Mouse (Mus musculus) heart, postnatal 0 days (tissue): ENCODE measurements around the gene Tnrc6a. TPM values are rescaled to one million over a fixed set of nuclear protein-coding genes. Genes with fewer than 3 reads are reported as not detected.

Experiments used
- ATAC-seq: fragments of 200-750 bp; cut with Nextera tagmentation; 2 replicates; pipeline ENCODE4 v1.8.0; 2017; ENCODE audit warnings: low read depth, moderate number of reproducible peaks, moderate library complexity; ENCODE audit not compliant: insufficient read depth
- DNase-seq: peaks from one replicate; pipeline ENCODE4 v3.0.0-alpha.2; 2016; ENCODE audit warnings: low spot score
- H3K27ac ChIP-seq: fragments of 300-500 bp; sonication (generic); 2 replicates; pipeline ENCODE4 v1.5.1; 2014; ENCODE audit warnings: low read depth, mild to moderate bottlenecking
- H3K27me3 ChIP-seq: fragments of 300-500 bp; sonication (generic); 2 replicates; pipeline ENCODE4 v1.6.1; 2014; ENCODE audit warnings: low read length, mixed read lengths; ENCODE audit not compliant: control insufficient read depth, insufficient read depth
- H3K36me3 ChIP-seq: fragments of 300-500 bp; sonication (generic); replicated peaks from 2 replicates; pipeline ENCODE4 v1.6.1; 2014; ENCODE audit warnings: low read length, mixed read lengths; ENCODE audit not compliant: control insufficient read depth, insufficient read depth
- H3K4me1 ChIP-seq: fragments of 300-500 bp; sonication (generic); 2 replicates; pipeline ENCODE4 v1.6.1; 2014; ENCODE audit warnings: antibody characterized with exemption; ENCODE audit not compliant: control insufficient read depth, insufficient read depth
- H3K4me2 ChIP-seq: fragments of 300-500 bp; sonication (generic); 2 replicates; pipeline ENCODE4 v1.6.1; 2014; ENCODE audit warnings: low read depth, mild to moderate bottlenecking, low read length, moderate library complexity
- H3K4me3 ChIP-seq: fragments of 300-500 bp; sonication (generic); 2 replicates; pipeline ENCODE4 v1.5.1; 2014; ENCODE audit warnings: low read depth, low read length
- H3K9ac ChIP-seq: fragments of 300-500 bp; sonication (generic); replicated peaks from 2 replicates; pipeline ENCODE4 v1.6.1; 2014; ENCODE audit warnings: low read depth, low read length, mixed read lengths
- H3K9me3 ChIP-seq: fragments of 300-500 bp; sonication (generic); replicated peaks from 2 replicates; pipeline ENCODE4 v1.6.1; 2016; ENCODE audit warnings: low read length; ENCODE audit not compliant: control insufficient read depth
- CTCF ChIP-seq: IDR thresholded peaks from 2 replicates; pipeline ENCODE4 v1.5.1; 2016; ENCODE audit warnings: antibody characterized with exemption, control low read depth, low read depth
- EP300 ChIP-seq: IDR thresholded peaks from 2 replicates; pipeline ENCODE4 v1.6.1; 2016; ENCODE audit warnings: antibody characterized with exemption, low read depth
- WGBS: fragments of 180-500 bp; shearing (Covaris S2); extraction: QIAGEN DNeasy Blood & Tissue Kit; methylation state at CpG from one replicate; pipeline ENCODE4 v1.1.7; 2014; 5-methylcytosine and 5-hydroxymethylcytosine counted together
- polyA plus RNA-seq: library from polyadenylated mRNA; unstranded; fragments of >200 nt; fragmentation: Nextera tagmentation; extraction: Ambion mirVana; gene quantifications from 2 replicates; pipeline ENCODE4 v1.2.1, GENCODE M21; 2015
- total RNA-seq: library from RNA; depleted of rRNA; stranded (reverse); fragments of >200 nt; gene quantifications from 2 replicates; pipeline ENCODE4 v1.2.3, GENCODE M21; 2014; ENCODE audit warnings: low replicate concordance

Gene Tnrc6a
- total and polyA plus RNA-seq, 2 experiments from 2014 or later, result 33.6 to 41.4 TPM

GRCm38 (mm10) chr7:123191731-123192130 lies 68.0 kb downstream of the Tnrc6a start:
- ATAC-seq (no peak), DNase-seq (no peak)
- no peak overlapping the region for H3K4me3 ChIP-seq
- no peaks in the 10 kb centered on the region for H3K9me3 ChIP-seq
- H3K27me3 ChIP-seq, result no peaks in the 10 kb centered on the region
- no peaks in the 10 kb centered on the region for H3K4me1 ChIP-seq
- peaks cover 81% of the 10 kb centered on the region for H3K36me3 ChIP-seq
- no peak overlapping the region for H3K9ac ChIP-seq
- TF ChIP-seq EP300 (no peak), CTCF (no peak)
- WGBS, result 72% methylated on average over 5 of the region's 5 CpGs
- H3K27ac ChIP-seq, result no peak overlapping the region
- no peak overlapping the region for H3K4me2 ChIP-seq

GRCm38 (mm10) chr7:123193201-123193600 lies 69.5 kb downstream of the Tnrc6a start:
- Histone ChIP-seq H3K9ac (no peak overlapping the region), H3K9me3 (no peaks in the 10 kb centered on the region), H3K4me2 (no peak overlapping the region), H3K27ac (no peak overlapping the region), H3K4me1 (no peaks in the 10 kb centered on the region), H3K27me3 (no peaks in the 10 kb centered on the region), H3K4me3 (no peak overlapping the region), H3K36me3 (peaks cover 67% of the 10 kb centered on the region)
- WGBS, result 92% methylated on average over 12 of the region's 12 CpGs
- DNase-seq (no peak), ATAC-seq (no peak)
- TF ChIP-seq CTCF, result no peak
- TF ChIP-seq EP300, result no peak

GRCm38 (mm10) chr7:123194696-123195095 lies 71.0 kb downstream of the Tnrc6a start:
- WGBS, result 88% methylated on average over 8 of the region's 8 CpGs
- Histone ChIP-seq H3K4me2 (no peak overlapping the region), H3K9me3 (no peaks in the 10 kb centered on the region), H3K4me3 (no peak overlapping the region), H3K9ac (no peak overlapping the region), H3K27me3 (no peaks in the 10 kb centered on the region), H3K4me1 (no peaks in the 10 kb centered on the region), H3K27ac (no peak overlapping the region), H3K36me3 (peaks cover 52% of the 10 kb centered on the region)
- TF ChIP-seq EP300 (no peak), CTCF (no peak)
- DNase-seq (no peak), ATAC-seq (no peak)

GRCm38 (mm10) chr7:123196432-123196831 lies 72.7 kb downstream of the Tnrc6a start:
- Histone ChIP-seq H3K9me3 (no peaks in the 10 kb centered on the region), H3K4me2 (no peak overlapping the region), H3K27me3 (no peaks in the 10 kb centered on the region), H3K27ac (no peak overlapping the region), H3K4me3 (no peak overlapping the region), H3K36me3 (peaks cover 35% of the 10 kb centered on the region), H3K4me1 (no peaks in the 10 kb centered on the region), H3K9ac (no peak overlapping the region)
- 57% methylated on average over 5 of the region's 5 CpGs for WGBS
- TF ChIP-seq EP300 (no peak), CTCF (no peak)
- DNase-seq (no peak), ATAC-seq (0 out of 2 replicates have a peak, but pooled peaks have one; percentile 27)

- peaks cover 12% of the 10 kb centered on the region for H3K36me3 ChIP-seq
- H3K9ac ChIP-seq, result no peak overlapping the region
- no peak for TF ChIP-seq CTCF
- TF ChIP-seq EP300, result no peak
- no peaks in the 10 kb centered on the region for H3K9me3 ChIP-seq
- no peak overlapping the region for H3K4me2 ChIP-seq
- no peak overlapping the region for H3K4me3 ChIP-seq
- no peak overlapping the region for H3K27ac ChIP-seq
- ATAC-seq (no peak), DNase-seq (no peak)
- no peaks in the 10 kb centered on the region for H3K27me3 ChIP-seq
- H3K4me1 ChIP-seq, result no peaks in the 10 kb centered on the region
- 71% methylated on average over 10 of the region's 10 CpGs for WGBS
Measured at GRCm38 (mm10) chr7:123198695-123199094, 75.0 kb downstream of the Tnrc6a start.

GRCm38 (mm10) chr7:123199151-123199550 lies 75.5 kb downstream of the Tnrc6a start:
- Histone ChIP-seq H3K27me3 (no peaks in the 10 kb centered on the region), H3K4me1 (no peaks in the 10 kb centered on the region), H3K9ac (no peak overlapping the region), H3K27ac (no peak overlapping the region), H3K9me3 (no peaks in the 10 kb centered on the region), H3K36me3 (peaks cover 8% of the 10 kb centered on the region), H3K4me3 (no peak overlapping the region), H3K4me2 (no peak overlapping the region)
- ATAC-seq (no peak), DNase-seq (no peak)
- TF ChIP-seq CTCF, result no peak
- TF ChIP-seq EP300, result no peak
- 70% methylated on average over 3 of the region's 3 CpGs for WGBS
